Mouse (Mus musculus): ENCODE results near the gene Ppp2ca.

Ppp2ca gene

GRCm38 (mm10) chr11:52098398-52098946 lies at the start of gene Ppp2ca:
Gene Ppp2ca (plus strand): TSS chr11:52098681.
- peak; percentile 97 for DNase-seq (ENCODE audit: extremely low spot score, low spot score)

GRCm38 (mm10) chr11:52053371-52053770 lies 45.1 kb upstream of the Ppp2ca start:
- DNase-seq (ENCODE audit: extremely low spot score, low spot score): no peak

DNA sequence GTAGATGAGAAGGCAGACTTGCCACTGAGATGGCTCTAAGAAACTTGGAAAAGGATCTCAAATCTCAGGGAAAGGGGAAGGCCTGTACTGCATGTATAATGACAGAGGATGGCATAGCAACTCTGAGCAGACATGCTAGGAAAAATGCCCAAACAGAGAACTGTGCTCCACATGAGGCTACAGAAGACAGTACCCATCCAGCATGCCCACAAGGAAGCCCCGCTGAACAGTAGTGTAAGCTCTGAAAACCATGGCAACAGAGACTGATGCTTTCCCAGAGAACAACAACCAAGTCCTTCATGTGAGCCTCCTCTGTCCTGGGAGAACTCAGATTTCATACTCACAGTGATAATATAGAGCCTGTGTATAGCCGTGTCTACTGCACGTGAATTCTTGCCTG lies 43.8 kb upstream of the Ppp2ca start:
- DNase-seq (ENCODE audit: extremely low spot score, low spot score): no peak

DNA sequence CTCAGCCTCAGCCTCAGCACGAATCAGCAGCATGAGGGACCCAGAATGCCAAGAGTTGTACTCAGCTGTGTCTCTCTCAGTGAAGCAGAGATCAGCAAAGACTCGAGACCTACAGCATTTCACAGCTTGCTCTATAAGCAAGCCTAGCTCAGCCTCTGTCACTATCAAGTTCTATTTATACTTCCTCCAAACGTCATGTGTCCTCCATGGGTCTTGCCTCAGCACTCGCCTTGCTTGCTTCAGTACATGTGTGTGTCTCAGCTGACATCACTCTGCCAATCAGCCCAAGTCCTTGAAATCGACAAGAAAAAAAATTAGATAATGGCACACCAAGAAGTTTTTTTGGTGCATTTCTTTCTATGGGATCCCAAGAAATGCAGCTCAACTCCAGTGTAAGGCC lies 42.3 kb upstream of the Ppp2ca start:
- no peak for DNase-seq (ENCODE audit: extremely low spot score, low spot score)

- no peak for DNase-seq (ENCODE audit: extremely low spot score, low spot score)
Measured at GRCm38 (mm10) chr11:52059001-52059400, 39.5 kb upstream of the Ppp2ca start.

DNA sequence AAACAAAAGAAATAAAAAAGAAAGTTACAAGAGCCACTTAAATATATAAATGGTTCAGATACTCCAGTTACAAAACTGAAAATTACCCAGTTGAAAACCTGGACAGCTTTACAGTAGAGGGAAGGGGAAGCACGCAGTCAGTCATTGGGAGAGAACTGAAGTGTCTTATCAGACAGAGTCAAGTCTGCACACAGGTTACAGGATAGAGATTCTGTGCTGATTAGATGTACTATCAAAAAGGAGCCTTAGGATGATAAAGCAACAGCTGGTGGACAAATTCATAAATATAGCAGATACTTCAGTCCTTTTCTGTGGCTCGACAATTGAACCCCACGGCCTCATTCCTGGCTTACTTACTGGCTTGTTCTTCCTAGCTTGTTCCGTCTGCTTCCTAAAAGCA lies 38.2 kb upstream of the Ppp2ca start:
- no peak for DNase-seq (ENCODE audit: extremely low spot score, low spot score)

DNA sequence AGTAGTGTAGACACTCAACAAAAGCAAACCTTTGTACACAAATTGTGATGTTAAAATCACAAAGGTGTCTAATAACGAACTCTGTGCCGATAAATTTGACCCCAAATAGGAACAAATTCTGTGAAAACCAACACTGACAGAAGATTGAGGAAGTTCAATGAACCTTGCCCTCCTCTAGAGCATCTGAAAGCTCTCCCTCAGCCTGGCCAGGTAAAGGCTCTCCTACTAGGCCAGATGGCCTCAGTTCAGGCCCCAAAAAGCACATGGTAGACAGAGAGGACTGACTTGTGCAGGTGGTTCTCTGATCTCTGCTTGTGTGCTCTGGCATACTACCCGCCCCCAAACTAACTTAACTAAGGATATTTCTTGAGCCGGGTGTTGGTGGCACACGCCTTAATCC lies 36.1 kb upstream of the Ppp2ca start:
- DNase-seq (ENCODE audit: extremely low spot score, low spot score): no peak

DNA sequence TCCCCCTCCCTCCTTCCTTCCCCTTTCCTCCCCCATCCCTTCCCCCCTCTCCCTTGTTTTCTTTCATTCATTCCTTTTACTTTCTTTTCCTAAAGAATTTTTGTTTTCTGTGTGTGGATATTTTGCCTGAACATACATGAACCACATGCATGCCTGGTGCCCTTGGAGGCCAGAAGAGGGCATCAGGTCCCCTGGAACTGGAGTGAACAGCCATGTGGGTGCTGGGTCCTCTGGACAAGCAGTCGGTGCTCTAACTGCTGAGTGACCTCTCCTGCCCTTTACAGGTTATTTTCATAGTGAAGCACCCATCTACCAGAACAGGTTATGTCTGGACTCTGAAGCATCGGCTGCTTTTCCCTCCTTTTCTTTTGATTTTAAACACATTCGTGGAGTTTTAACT lies 34.1 kb upstream of the Ppp2ca start:
- no peak for DNase-seq (ENCODE audit: extremely low spot score, low spot score)

- DNase-seq (ENCODE audit: extremely low spot score, low spot score): no peak
Measured at GRCm38 (mm10) chr11:52065841-52066240, 32.6 kb upstream of the Ppp2ca start.

DNA sequence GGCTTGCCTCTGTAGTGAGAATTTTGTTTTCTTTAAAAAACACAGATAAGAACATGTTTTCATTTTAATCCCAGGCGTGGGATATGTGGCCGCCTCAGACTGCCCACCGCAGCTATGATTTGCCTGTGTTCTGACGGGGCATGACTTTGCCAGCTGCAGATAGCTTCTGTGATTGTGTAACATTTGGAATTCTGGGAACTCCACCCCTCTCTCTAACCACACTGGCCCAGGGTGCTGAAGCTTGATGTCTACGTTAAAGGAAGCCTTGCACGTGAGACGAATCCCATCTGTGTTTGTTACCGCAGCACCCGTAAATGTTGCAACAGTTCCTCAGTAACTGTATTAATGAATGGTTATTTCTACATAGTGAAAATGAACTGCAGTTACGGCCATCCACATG lies 26.7 kb upstream of the Ppp2ca start:
- no peak for DNase-seq (ENCODE audit: extremely low spot score, low spot score)

GRCm38 (mm10) chr11:52073528-52074170 lies 24.8 kb upstream of the Ppp2ca start:
- DNase-seq (ENCODE audit: extremely low spot score, low spot score): no peak

DNA sequence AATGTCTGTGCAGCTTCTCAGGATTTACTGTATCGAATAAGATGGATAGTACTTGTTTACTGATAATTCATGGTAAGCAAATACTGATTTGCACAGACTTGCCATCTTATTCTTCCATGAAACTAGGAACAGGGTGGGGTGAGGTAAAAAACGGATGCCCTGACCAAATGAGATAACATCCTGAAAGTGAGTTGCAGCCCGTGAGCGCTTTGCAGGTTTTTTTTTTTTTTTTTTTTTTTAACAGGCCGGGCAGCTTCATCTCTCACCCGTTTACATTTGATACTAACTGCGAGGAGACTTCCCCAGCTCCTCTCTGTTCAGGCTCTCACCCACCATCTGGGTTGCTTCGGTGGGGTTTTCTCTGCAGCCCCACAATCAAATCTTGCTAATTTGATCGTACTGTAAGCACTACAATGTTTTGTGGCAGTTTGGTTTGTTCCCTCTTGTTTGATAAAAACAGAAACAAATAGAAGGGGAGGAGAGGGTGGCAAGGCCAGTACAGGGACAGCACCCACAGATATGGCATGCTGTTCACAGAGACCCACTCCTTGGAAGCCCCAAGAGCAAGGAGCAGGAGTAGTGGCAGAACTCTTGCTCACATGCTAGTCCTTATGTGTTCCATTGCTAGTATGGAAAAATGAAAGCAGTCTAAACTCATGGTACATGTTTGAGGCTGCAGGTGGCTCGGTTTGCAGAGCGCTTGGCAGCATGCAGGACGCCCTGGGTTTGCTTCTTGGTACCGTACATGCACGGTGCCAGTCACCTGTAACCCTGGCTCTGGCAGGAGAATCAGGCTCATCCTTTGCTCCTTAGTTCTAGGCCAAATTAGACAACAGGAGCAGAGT lies 23.6 kb upstream of the Ppp2ca start:
- DNase-seq (ENCODE audit: extremely low spot score, low spot score): no peak

- no peak for DNase-seq (ENCODE audit: extremely low spot score, low spot score)
Measured at GRCm38 (mm10) chr11:52075794-52076633, 22.5 kb upstream of the Ppp2ca start.

- no peak for DNase-seq (ENCODE audit: extremely low spot score, low spot score)
Measured at GRCm38 (mm10) chr11:52076742-52077352, 21.6 kb upstream of the Ppp2ca start.

DNA sequence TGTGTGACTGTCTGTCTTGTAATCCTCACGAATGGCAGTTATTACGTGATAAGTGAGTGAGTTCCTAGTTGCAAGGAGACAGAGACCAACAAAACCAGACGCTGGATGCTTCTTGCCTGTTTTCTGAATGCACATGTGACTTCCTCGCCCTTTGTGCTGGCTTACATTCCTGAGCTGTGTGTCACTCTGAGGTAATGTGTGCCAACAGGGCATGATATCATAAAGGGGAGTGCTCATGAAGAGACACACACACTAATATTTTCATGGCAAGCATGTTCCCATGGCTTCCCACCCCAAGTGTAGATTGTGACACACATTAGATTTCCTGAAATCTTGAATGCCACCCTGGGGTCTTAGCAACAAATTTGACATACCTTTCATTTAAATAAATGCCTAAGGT lies 20.5 kb upstream of the Ppp2ca start:
- DNase-seq (ENCODE audit: extremely low spot score, low spot score): no peak

DNA sequence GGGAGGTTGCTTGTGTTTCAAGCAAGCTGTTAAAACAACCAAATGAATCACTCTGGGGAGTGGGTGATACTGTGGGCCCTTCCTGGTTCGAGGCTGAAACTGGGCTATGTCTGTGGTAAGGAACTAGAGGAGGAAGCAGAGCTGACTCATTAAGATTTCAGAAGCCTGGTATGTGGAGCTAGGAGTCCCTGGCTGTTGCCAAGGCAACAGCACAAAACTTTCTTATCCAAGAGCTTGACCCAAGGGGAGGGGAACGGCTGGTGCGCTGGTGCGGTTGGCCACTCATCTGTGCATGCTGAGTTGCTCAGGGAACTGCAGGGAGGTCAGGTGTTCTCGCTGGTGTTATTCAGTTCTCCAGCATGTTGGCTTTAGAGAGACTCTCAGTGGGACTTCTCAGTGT lies 18.5 kb upstream of the Ppp2ca start:
- DNase-seq (ENCODE audit: extremely low spot score, low spot score): peak; percentile 20

GRCm38 (mm10) chr11:52080656-52081055 lies 17.8 kb upstream of the Ppp2ca start:
- no peak for DNase-seq (ENCODE audit: extremely low spot score, low spot score)

GRCm38 (mm10) chr11:52085857-52086203 lies 12.7 kb upstream of the Ppp2ca start:
- no peak for DNase-seq (ENCODE audit: extremely low spot score, low spot score)

- DNase-seq (ENCODE audit: extremely low spot score, low spot score): no peak
Measured at GRCm38 (mm10) chr11:52086204-52086864, 12.1 kb upstream of the Ppp2ca start.

DNA sequence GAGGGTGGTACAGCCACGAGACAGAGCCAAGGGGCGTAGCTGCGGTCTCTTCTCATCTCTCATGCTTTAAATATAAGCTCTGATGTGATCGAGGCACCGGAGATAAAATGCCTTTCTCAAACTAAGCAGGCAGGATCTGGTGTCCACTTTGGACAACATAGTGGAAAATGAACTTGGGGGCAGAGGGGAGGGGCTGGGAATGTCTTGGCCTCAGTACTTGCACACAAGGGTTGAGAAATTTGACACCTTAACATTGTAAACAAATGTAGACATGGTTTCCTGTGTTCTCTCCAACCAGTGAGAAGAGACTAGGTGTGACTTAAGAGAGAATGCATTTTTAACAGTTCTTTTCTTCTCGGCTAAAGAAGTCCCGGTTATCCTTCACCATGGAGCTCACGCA lies 9.2 kb upstream of the Ppp2ca start:
- no peak for DNase-seq (ENCODE audit: extremely low spot score, low spot score)

DNA sequence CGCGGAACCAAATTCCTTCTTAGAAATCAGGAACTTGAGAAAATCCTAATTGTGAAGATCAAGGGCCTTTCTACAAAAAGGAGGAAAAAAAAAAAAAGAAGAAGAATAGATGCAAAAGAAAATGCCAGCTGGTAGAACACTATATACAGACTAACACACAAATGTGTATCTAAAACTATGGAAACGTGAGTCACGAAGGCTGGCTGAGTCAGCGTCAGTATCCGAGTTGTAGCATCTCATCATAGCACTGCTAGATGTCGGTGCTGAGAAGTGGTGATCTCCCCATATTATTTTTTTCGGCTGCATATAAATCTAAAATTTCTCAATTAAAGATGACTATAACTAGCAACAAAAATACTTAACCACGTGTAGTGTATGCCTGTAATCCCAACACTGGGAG lies 7.2 kb upstream of the Ppp2ca start:
- DNase-seq (ENCODE audit: extremely low spot score, low spot score): no peak

Measured in neural tube, embryonic 10.5 days (tissue).